Mouse (Mus musculus) lung, adult 2 months (tissue): ENCODE results near the gene Col24a1.

Experiments used
- CTCF ChIP-seq: fragments of 200-500 bp; IDR thresholded peaks from 2 replicates; pipeline ENCODE4 v1.5.1; 2011; ENCODE audit warnings: mild to moderate bottlenecking, low read length, control low read depth; ENCODE audit not compliant: insufficient read depth
- POLR2A ChIP-seq: fragments of 200-500 bp; IDR thresholded peaks from 2 replicates; pipeline ENCODE4 v1.6.1; 2011; ENCODE audit warnings: low read depth, mild to moderate bottlenecking, control low read depth, low read length, borderline replicate concordance; ENCODE audit errors: extremely low read depth

GRCm38 (mm10) chr3:145307209-145307608 is 14.9 kb downstream of the Col24a1 start:
- no peak for TF ChIP-seq CTCF
- TF ChIP-seq POLR2A, result no peak
